Mouse (Mus musculus) megakaryocyte, embryonic 14.5 days (primary cell): Measurements from ENCODE around the gene Slc6a16.
"Not testable (repeated sequence)": the region's sequence is repeated elsewhere in the genome, so short reads cannot be mapped to it uniquely, and the experiment has no call there.

ENCODE experiments used
- FLI1 ChIP-seq: IDR thresholded peaks from 2 replicates; pipeline ENCODE4 v1.6.1; 2012; ENCODE audit warnings: low read length, inconsistent platforms, mixed read lengths
- GATA1 ChIP-seq: IDR thresholded peaks from 3 replicates; pipeline ENCODE4 v1.6.1; 2012; ENCODE audit warnings: mixed read lengths, low read length, inconsistent platforms, borderline replicate concordance

DNA sequence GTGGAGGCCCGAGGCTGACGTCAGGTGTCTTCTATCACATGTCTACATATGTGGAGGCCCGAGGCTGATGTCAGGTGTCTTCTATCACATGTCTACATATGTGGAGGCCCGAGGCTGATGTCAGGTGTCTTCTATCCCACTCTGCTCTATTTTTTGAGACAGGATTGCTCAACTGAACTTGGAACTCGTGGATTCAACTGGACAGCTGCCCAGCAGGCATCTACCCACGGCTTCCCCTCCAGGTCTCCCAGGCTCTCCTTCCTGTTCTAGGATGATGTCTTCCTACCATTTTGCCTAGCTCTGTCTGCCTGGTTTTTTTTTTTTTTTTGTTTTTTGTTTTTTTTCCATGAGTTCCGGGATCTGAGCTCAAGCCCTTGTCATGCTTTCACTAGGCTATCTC lies 14.9 kb downstream of the Slc6a16 start:
- TF ChIP-seq GATA1, FLI1: not testable (repeated sequence)
